ENCODE assay signal across 27 mouse cellular contexts in the genomic region with DNA sequence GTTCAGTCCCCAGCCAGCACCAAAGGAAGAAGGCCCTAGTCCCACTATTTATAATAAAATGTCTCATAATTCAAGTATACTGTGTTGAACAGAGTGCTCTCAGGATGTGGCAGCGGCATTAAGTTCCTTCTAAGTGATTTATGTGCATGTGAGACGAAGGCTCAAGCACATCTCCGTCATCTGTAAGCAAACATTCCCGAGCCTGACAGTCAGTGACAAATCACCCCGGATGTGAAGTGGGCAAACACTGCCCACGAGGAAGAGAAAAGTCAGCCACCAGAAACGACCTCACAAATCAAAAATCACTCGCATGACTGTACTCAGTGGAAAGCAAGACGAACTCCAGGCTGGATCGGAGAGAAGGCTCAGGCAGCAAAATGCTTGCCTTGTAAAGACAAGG. TPM values are rescaled to one million over a fixed set of nuclear protein-coding genes. Genes with fewer than 3 reads are reported as not detected.
DNase-seq lines count a peak whose midpoint lies in the region; ATAC-seq and TF ChIP-seq lines count a peak whose summit lies in the region.
"Had no signal": no experiment of that assay in that cellular context is flagged by ENCODE, and none has a peak within 500 bp of the region (broad histone marks: within the 10 kb centered on the region; RNA-seq: fewer than 3 reads in every experiment).

No protein-coding gene starts in this region.

- no peak overlapping the region for H3K27ac ChIP-seq in kidney, embryonic 15.5 days
- H3K27ac ChIP-seq in lung, postnatal 0 days (ENCODE audit: low read length), result no peak overlapping the region
- peak overlapping the region; percentile 24; the same call in 1 of the 2 replicates for H3K27ac ChIP-seq in stomach, postnatal 0 days (replicated peaks)
- no peak overlapping the region for H3K27ac ChIP-seq in midbrain, embryonic 15.5 days
- H3K27ac ChIP-seq: forebrain, embryonic 12.5 days; heart, embryonic 13.5 days; hindbrain, embryonic 15.5 days; limb, embryonic 12.5 days; midbrain, embryonic 10.5 days had no signal

- TF ChIP-seq POLR2A in lung, adult 2 months (IDR thresholded peaks at IDR 0.05; ENCODE audit: borderline replicate concordance, extremely low read depth, low read depth, low read length), result no peak

- H3K9ac ChIP-seq in kidney, embryonic 15.5 days, result no peak overlapping the region
- no peak overlapping the region for H3K9ac ChIP-seq in lung, postnatal 0 days (replicated peaks; ENCODE audit: low read depth)
- H3K9ac ChIP-seq in stomach, postnatal 0 days (ENCODE audit: low read length), result no peak overlapping the region
- H3K9ac ChIP-seq in midbrain, embryonic 15.5 days, result no peak overlapping the region
- H3K9ac ChIP-seq: forebrain, embryonic 12.5 days; heart, embryonic 13.5 days; hindbrain, embryonic 15.5 days; limb, embryonic 12.5 days had no signal

- peak; percentile 29 for DNase-seq in adrenal gland, postnatal 10 days
- no peak for DNase-seq in adrenal gland, postnatal 25 days
- no peak for DNase-seq in kidney, adult 8-10 months
- DNase-seq in lung, postnatal 0 days (ENCODE audit: low spot score), result peak; percentile 48
- DNase-seq in lung, adult 2 months, result no peak
- peak; percentile 40 for DNase-seq in stomach, postnatal 0 days (ENCODE audit: low spot score)
- DNase-seq: cerebellum, adult 2 months; cerebellum, postnatal 14 days; gastrocnemius, postnatal 10 days; heart, postnatal 10 days; kidney, postnatal 14 days; layer of hippocampus, adult 9-11 months; lung, postnatal 10 days; right cerebral cortex, postnatal 4 days; thymus, postnatal 14 days had no signal

- 11% methylated on average over 10 of the region's 10 CpGs for WGBS in kidney, embryonic 15.5 days
- WGBS in lung, postnatal 0 days, result 7% methylated on average over 10 of the region's 10 CpGs
- WGBS in lung, adult 2 months, result 15% methylated on average over 10 of the region's 10 CpGs
- whole genome bisulfite sequencing in stomach, postnatal 0 days, result 7% methylated on average over 10 of the region's 10 CpGs
- WGBS in midbrain, embryonic 15.5 days, result 68% methylated on average over 10 of the region's 10 CpGs

- 0 out of 2 replicates have a peak overlapping the region, but pooled peaks have one; percentile 2 for H3K4me2 ChIP-seq in kidney, embryonic 15.5 days
- no peak overlapping the region for H3K4me2 ChIP-seq in lung, postnatal 0 days (replicated peaks; ENCODE audit: low read depth, low read length)
- no peak overlapping the region for H3K4me2 ChIP-seq in stomach, postnatal 0 days (replicated peaks; ENCODE audit: low read depth)
- no peak overlapping the region for H3K4me2 ChIP-seq in midbrain, embryonic 15.5 days
- H3K4me2 ChIP-seq: forebrain, embryonic 12.5 days; heart, embryonic 13.5 days; hindbrain, embryonic 15.5 days; limb, embryonic 12.5 days; liver, embryonic 11.5 days had no signal

- H3K9me3 ChIP-seq in kidney, embryonic 15.5 days (replicated peaks), result no peaks in the 10 kb centered on the region
- no peaks in the 10 kb centered on the region for H3K9me3 ChIP-seq in lung, postnatal 0 days (ENCODE audit: low read length)
- no peaks in the 10 kb centered on the region for H3K9me3 ChIP-seq in stomach, postnatal 0 days (ENCODE audit: control insufficient read depth, low read length)
- H3K9me3 ChIP-seq in midbrain, embryonic 15.5 days, result no peaks in the 10 kb centered on the region
- H3K9me3 ChIP-seq: forebrain, embryonic 12.5 days; heart, embryonic 13.5 days; hindbrain, embryonic 15.5 days; limb, embryonic 12.5 days; midbrain, embryonic 10.5 days had no signal

- H3K4me1 ChIP-seq in kidney, embryonic 15.5 days, result peaks cover 40% of the 10 kb centered on the region
- H3K4me1 ChIP-seq in lung, postnatal 0 days (ENCODE audit: insufficient read depth, low read depth, low read length), result no peaks in the 10 kb centered on the region
- H3K4me1 ChIP-seq in lung, adult 2 months (ENCODE audit: control insufficient read depth, insufficient read depth, low read length), result no peaks in the 10 kb centered on the region
- no peaks in the 10 kb centered on the region for H3K4me1 ChIP-seq in stomach, postnatal 0 days (replicated peaks; ENCODE audit: control insufficient read depth, insufficient read depth)
- no peaks in the 10 kb centered on the region for H3K4me1 ChIP-seq in midbrain, embryonic 15.5 days
- H3K4me1 ChIP-seq: heart, embryonic 13.5 days; limb, embryonic 12.5 days had no signal

- ATAC-seq in kidney, embryonic 15.5 days (replicated peaks; ENCODE audit: low FRiP score), result no peak
- peak; percentile 58 for ATAC-seq in lung, postnatal 0 days
- ATAC-seq in stomach, postnatal 0 days (ENCODE audit: low FRiP score, low TSS enrichment), result no peak
- ATAC-seq in midbrain, embryonic 15.5 days (replicated peaks), result no peak
- ATAC-seq: inflammation-experienced regulatory T-cells, adult 6 months; midbrain, embryonic 16.5 days; Patski had no signal

- no peak for TF ChIP-seq CTCF in lung, postnatal 0 days (IDR thresholded peaks at IDR 0.05)
- no peak for TF ChIP-seq CTCF in lung, adult 2 months (IDR thresholded peaks at IDR 0.05; ENCODE audit: insufficient read depth, low read length)
- no peak for TF ChIP-seq CTCF in stomach, postnatal 0 days (IDR thresholded peaks at IDR 0.05; ENCODE audit: low read depth)

- H3K4me3 ChIP-seq in kidney, embryonic 15.5 days (replicated peaks), result no peak overlapping the region
- no peak overlapping the region for H3K4me3 ChIP-seq in lung, postnatal 0 days (ENCODE audit: low read depth, low read length)
- H3K4me3 ChIP-seq in lung, adult 2 months (replicated peaks; ENCODE audit: extremely low read depth, low read depth, low read length), result no peak overlapping the region
- no peak overlapping the region for H3K4me3 ChIP-seq in stomach, postnatal 0 days (ENCODE audit: low read depth, low read length)
- no peak overlapping the region for H3K4me3 ChIP-seq in midbrain, embryonic 15.5 days
- H3K4me3 ChIP-seq: erythroblast, embryonic 14.5 days; forebrain, embryonic 12.5 days; heart, embryonic 13.5 days; hindbrain, embryonic 15.5 days; limb, embryonic 12.5 days; midbrain, embryonic 10.5 days had no signal

- H3K27me3 ChIP-seq in kidney, embryonic 15.5 days, result no peaks in the 10 kb centered on the region
- H3K27me3 ChIP-seq in lung, postnatal 0 days (replicated peaks; ENCODE audit: insufficient read depth, low read length), result 0 out of 2 replicates have a peak, but pooled peaks cover 4% of the 10 kb centered on the region
- H3K27me3 ChIP-seq in stomach, postnatal 0 days (ENCODE audit: control insufficient read depth, insufficient read depth, low read length), result no peaks in the 10 kb centered on the region
- H3K27me3 ChIP-seq in midbrain, embryonic 15.5 days (replicated peaks), result peaks cover 6% of the 10 kb centered on the region; the same call in 1 of the 2 replicates
- H3K27me3 ChIP-seq: hindbrain, embryonic 15.5 days; limb, embryonic 12.5 days; Patski had no signal

- no peaks in the 10 kb centered on the region for H3K36me3 ChIP-seq in kidney, embryonic 15.5 days
- no peaks in the 10 kb centered on the region for H3K36me3 ChIP-seq in lung, postnatal 0 days (ENCODE audit: insufficient read depth, low read length)
- no peaks in the 10 kb centered on the region for H3K36me3 ChIP-seq in stomach, postnatal 0 days (ENCODE audit: control insufficient read depth, insufficient read depth, low read length)
- H3K36me3 ChIP-seq in midbrain, embryonic 15.5 days (replicated peaks), result no peaks in the 10 kb centered on the region
- H3K36me3 ChIP-seq: forebrain, embryonic 12.5 days; heart, embryonic 13.5 days; hindbrain, embryonic 15.5 days; limb, embryonic 12.5 days; midbrain, embryonic 10.5 days had no signal

- TF ChIP-seq EP300 in lung, postnatal 0 days (IDR thresholded peaks at IDR 0.05), result 0 out of 2 replicates have a peak, but pooled peaks have one; percentile 42
- TF ChIP-seq EP300 in stomach, postnatal 0 days (optimal IDR thresholded peaks at IDR 0.05), result no peak

RNA-seq across cellular contexts. Expression of a gene that starts 11.9 kb away (rescaled TPM):
- total RNA-seq in adrenal gland, postnatal 10 days (2021), result 10 to 100 TPM; 19.6 to 21.3 TPM
- total RNA-seq in adrenal gland, postnatal 25 days (2021), result 23.6 and 24.6 TPM in 2 replicates
- polyA plus RNA-seq in kidney, embryonic 15.5 days (2015; fragmentation: Nextera tagmentation; extraction: Ambion mirVana), result 39.6 and 44.9 TPM in 2 replicates
- 27.9 and 32.1 TPM in 2 replicates for polyA plus RNA-seq in lung, postnatal 0 days (2015; fragmentation: Nextera tagmentation; extraction: Ambion mirVana)
- 7.3 and 7.9 TPM in 2 replicates for polyA plus RNA-seq in lung, adult 2 months (2012; rRNA removed)
- polyA plus RNA-seq in stomach, postnatal 0 days (2015; fragmentation: Nextera tagmentation; extraction: Ambion mirVana), result 25.8 and 27.0 TPM in 2 replicates
- 73.5 and 76.3 TPM in 2 replicates for polyA plus RNA-seq in midbrain, embryonic 15.5 days (2015; fragmentation: Nextera tagmentation; extraction: Ambion mirVana)

Comparison
In these comparisons a context has a peak if more than half of its experiments do, and no peak if none do; other contexts are left out.
1. DNase-seq: peak in adrenal gland, postnatal 10 days (single experiment), lung, postnatal 0 days (single experiment) and stomach, postnatal 0 days (single experiment); none in adrenal gland, postnatal 25 days (single experiment), kidney, adult 8-10 months (0 of 2) and lung, adult 2 months (single experiment).